Mouse (Mus musculus) testis, adult 2 months (tissue): Measurements from ENCODE around the gene Srebf1. TPM values are rescaled to one million over a fixed set of nuclear protein-coding genes. Genes with fewer than 3 reads are reported as not detected.

Experiments
- H3K27ac ChIP-seq: fragments of 200-500 bp; 2 replicates; pipeline ENCODE4 v1.5.1; 2012; ENCODE audit warnings: low read depth, low read length; ENCODE audit not compliant: control insufficient read depth, insufficient read depth
- H3K27me3 ChIP-seq: fragments of 200-500 bp; 2 replicates; pipeline ENCODE4 v1.6.1; 2012; ENCODE audit warnings: mild to moderate bottlenecking, low read length, moderate library complexity; ENCODE audit not compliant: control insufficient read depth, insufficient read depth
- H3K36me3 ChIP-seq: fragments of 200-500 bp; 2 replicates; pipeline ENCODE4 v1.6.1; 2012; ENCODE audit warnings: mild to moderate bottlenecking, low read length; ENCODE audit not compliant: control insufficient read depth, insufficient read depth
- H3K4me1 ChIP-seq: fragments of 200-500 bp; 2 replicates; pipeline ENCODE4 v1.6.1; 2012; ENCODE audit warnings: low read length; ENCODE audit not compliant: control insufficient read depth, insufficient read depth
- H3K4me3 ChIP-seq: fragments of 200-500 bp; 2 replicates; pipeline ENCODE4 v1.5.1; 2012; ENCODE audit warnings: low read depth, mild to moderate bottlenecking, low read length, moderate library complexity, mixed read lengths; ENCODE audit not compliant: control insufficient read depth
- CTCF ChIP-seq: fragments of 200-500 bp; IDR thresholded peaks from 2 replicates; pipeline ENCODE4 v1.5.1; 2012; ENCODE audit warnings: low read depth, mild to moderate bottlenecking, inconsistent platforms, low read length, moderate library complexity; ENCODE audit not compliant: control insufficient read depth, insufficient read depth, insufficient replicate concordance
- POLR2A ChIP-seq: fragments of 200-500 bp; IDR thresholded peaks from 2 replicates; pipeline ENCODE4 v1.6.1; 2012; ENCODE audit warnings: low read depth, mild to moderate bottlenecking, inconsistent platforms, low read length, moderate library complexity; ENCODE audit not compliant: control insufficient read depth
- polyA plus RNA-seq: library from polyadenylated mRNA; depleted of rRNA; stranded (reverse); fragments of >200 nt; gene quantifications from 2 replicates; pipeline ENCODE4 v1.2.3, GENCODE M21; 2012

The Srebf1 gene
- polyA plus RNA-seq, 1 experiment: 13.2 TPM

DNA sequence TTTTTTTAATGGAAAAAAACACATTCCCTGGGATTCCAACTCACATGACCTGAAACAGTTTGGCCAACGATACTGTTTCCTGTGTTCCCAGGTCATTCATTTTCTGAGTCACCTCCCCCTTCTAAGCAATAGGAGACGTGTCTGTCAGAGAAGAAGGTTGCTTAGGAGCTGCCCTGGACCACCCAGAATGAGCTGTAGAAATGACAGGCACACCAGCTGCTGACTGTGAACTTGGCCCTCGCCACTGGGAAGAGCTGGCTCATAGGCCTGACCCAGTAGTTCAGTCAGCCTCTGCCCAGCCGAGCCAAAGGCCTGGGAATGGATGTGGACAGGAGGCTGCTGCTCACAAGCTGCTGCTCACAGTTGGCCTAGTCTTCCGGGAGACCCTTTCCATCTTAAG is 57.3 kb downstream of the Srebf1 start:
- Histone ChIP-seq H3K36me3 (no peaks in the 10 kb centered on the region), H3K4me3 (no peak overlapping the region), H3K27me3 (no peaks in the 10 kb centered on the region), H3K4me1 (peaks cover 3% of the 10 kb centered on the region), H3K27ac (no peak overlapping the region)
- TF ChIP-seq CTCF (no peak), POLR2A (no peak)

GRCm38 (mm10) chr11:60164450-60164849 is 57.9 kb downstream of the Srebf1 start:
- TF ChIP-seq POLR2A (no peak), CTCF (no peak)
- peaks cover 3% of the 10 kb centered on the region for H3K4me1 ChIP-seq
- no peak overlapping the region for H3K27ac ChIP-seq

DNA sequence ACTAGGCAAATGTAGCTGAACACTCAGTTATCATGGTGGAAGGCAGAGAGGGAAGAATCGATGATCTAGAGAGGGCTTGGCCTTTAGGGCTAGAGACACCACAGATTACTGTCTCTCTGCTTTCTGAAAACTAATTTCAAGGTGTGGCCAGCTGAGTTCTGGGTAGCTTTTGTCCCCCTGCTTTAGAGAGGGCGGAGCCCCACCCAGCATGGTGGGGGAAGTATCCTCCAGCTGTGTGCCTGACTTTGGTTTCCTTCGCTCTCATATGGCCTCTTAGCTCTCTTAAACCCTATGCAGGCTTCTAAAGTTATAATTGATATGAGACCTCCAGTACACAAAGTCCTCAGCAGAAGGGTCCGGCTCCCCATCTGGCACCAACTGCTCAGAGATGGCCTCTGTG is 59.0 kb downstream of the Srebf1 start:
- no peaks in the 10 kb centered on the region for H3K27me3 ChIP-seq
- H3K36me3 ChIP-seq: no peaks in the 10 kb centered on the region
- peaks cover 3% of the 10 kb centered on the region for H3K4me1 ChIP-seq
- no peak overlapping the region for H3K4me3 ChIP-seq
- TF ChIP-seq CTCF: no peak
- TF ChIP-seq POLR2A: no peak
- H3K27ac ChIP-seq: no peak overlapping the region

More at GRCm38 (mm10) chr11:60164450-60164849, 57.9 kb downstream of the Srebf1 start:
- Histone ChIP-seq H3K4me3 (no peak overlapping the region), H3K36me3 (no peaks in the 10 kb centered on the region), H3K27me3 (no peaks in the 10 kb centered on the region)

- Histone ChIP-seq H3K4me3 (no peak overlapping the region), H3K36me3 (no peaks in the 10 kb centered on the region), H3K27me3 (no peaks in the 10 kb centered on the region), H3K4me1 (peaks cover 3% of the 10 kb centered on the region), H3K27ac (no peak overlapping the region)
- TF ChIP-seq CTCF (no peak), POLR2A (no peak)
These were observed 59.8 kb downstream of the Srebf1 start for GRCm38 (mm10) chr11:60162547-60162946.

DNA sequence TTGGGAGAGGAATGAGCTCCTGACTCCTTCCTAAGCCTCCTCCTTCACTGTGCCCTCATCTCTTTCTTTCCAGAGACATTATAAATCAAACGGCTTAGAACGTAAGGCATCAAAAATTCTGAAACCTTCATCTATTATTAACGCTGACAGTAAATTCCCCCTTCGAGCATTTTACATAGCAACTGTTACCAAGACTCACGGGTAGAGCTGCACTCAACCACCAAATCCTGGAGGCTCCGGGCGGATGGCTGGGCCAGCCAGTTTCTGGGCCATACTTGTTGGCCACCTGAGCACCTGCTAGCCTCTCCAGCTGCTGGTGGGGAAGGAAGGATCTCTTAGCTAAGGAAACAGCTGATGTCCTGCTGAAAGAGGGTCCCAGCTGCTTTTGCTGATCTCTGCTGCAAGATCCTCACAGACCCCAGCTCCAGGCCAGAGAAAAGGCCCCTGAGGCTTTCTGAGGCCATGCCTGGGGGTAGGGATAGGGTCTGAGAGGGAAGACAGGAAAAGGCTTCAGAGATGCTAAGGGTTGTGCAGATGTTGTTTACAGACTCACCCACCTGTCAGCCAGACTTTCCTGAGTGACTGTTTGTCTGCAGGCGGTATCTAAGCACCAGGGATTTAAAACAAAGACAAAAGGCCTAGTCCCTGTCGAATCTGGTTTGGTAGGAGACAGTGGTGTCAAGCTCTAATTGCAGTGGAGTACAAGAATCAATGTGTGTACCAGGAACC is 61.1 kb downstream of the Srebf1 start:
- H3K27me3 ChIP-seq: no peaks in the 10 kb centered on the region
- no peak overlapping the region for H3K27ac ChIP-seq
- H3K4me3 ChIP-seq: no peak overlapping the region
- no peak for TF ChIP-seq POLR2A
- TF ChIP-seq CTCF: no peak
- H3K36me3 ChIP-seq: no peaks in the 10 kb centered on the region
- peaks cover 3% of the 10 kb centered on the region for H3K4me1 ChIP-seq

GRCm38 (mm10) chr11:60160454-60161114 is 61.8 kb downstream of the Srebf1 start:
- peaks cover 3% of the 10 kb centered on the region for H3K4me1 ChIP-seq
- H3K36me3 ChIP-seq: no peaks in the 10 kb centered on the region
- no peak overlapping the region for H3K4me3 ChIP-seq
- no peaks in the 10 kb centered on the region for H3K27me3 ChIP-seq
- H3K27ac ChIP-seq: no peak overlapping the region
- TF ChIP-seq POLR2A (no peak), CTCF (no peak)

DNA sequence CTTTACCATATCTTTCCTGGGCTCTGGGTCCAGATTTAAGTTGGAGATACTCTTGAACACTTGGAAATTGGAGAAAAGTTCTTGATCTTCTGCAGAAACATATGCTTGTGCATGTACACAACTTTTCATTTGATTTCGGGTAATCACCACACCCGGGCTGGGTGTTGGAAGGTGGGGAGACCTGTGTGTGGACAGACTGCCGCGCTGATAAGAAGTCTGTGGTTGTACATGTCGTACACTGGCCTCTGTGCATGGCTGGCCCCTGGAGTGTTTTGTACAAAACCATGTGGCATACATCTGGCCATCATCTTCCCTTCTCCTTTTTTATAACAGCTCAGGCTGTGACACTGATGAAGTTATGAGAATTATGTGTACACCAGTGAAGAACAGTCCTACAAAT is 62.4 kb downstream of the Srebf1 start:
- H3K27ac ChIP-seq: no peak overlapping the region
- peaks cover 3% of the 10 kb centered on the region for H3K4me1 ChIP-seq
- no peaks in the 10 kb centered on the region for H3K27me3 ChIP-seq
- no peak overlapping the region for H3K4me3 ChIP-seq
- TF ChIP-seq POLR2A (no peak), CTCF (no peak)
- H3K36me3 ChIP-seq: no peaks in the 10 kb centered on the region

GRCm38 (mm10) chr11:60158271-60158670 is 64.1 kb downstream of the Srebf1 start:
- Histone ChIP-seq H3K27ac (no peak overlapping the region), H3K27me3 (no peaks in the 10 kb centered on the region), H3K36me3 (no peaks in the 10 kb centered on the region), H3K4me3 (no peak overlapping the region), H3K4me1 (peaks cover 3% of the 10 kb centered on the region)
- no peak for TF ChIP-seq CTCF
